In the genomic region with DNA sequence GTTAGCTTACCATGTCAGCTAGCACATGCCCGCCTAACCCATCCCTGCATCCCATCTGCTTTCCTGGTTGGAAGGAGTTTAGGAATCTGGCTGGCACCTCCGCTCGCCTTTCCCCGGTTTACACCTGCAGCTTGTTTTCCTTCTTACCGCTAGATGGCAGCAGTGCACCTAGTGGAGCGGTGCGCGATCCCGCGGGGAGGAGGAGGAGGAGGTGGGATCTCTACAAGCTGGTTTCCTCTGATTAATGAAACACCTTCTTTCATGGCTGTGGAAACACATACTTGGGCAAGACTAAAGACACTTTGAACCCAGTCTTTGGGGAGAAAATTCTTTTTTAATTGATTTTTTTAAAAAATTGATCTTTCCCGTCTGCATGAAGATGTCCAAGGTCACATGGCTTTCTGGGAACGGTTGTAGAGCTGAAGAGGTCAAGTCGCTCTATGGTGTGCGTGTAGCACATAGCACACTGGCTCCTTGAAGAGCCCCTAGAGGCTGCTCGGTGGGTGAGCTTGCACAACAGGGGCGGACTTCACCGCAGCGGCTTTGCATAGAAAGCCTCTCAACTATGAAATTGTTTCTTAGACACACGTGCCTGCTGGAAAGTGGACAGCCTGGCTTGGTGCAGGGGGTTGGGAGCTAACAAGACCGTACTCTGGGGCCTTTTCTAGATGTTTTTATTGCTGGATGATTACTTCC, we compare ENCODE assay signal across 8 mouse cellular contexts. TPM values are rescaled to one million over a fixed set of nuclear protein-coding genes. Genes with fewer than 3 reads are reported as not detected.
DNase-seq lines count a peak whose midpoint lies in the region; ATAC-seq lines count a peak whose summit lies in the region.

No protein-coding gene starts in this region.

- 11% methylated on average over 20 of the region's 20 CpGs for WGBS in intestine, embryonic 14.5 days

- peaks cover 17% of the 10 kb centered on the region; the same call in 1 of the 2 replicates for H3K27me3 ChIP-seq in intestine, embryonic 14.5 days (replicated peaks; ENCODE audit: control insufficient read depth, insufficient read depth, low read length)

- ATAC-seq in intestine, embryonic 14.5 days (replicated peaks; ENCODE audit: low FRiP score, low TSS enrichment, low read depth) = peak; percentile 62
- peak; percentile 90 for ATAC-seq in megakaryocyte-erythroid progenitor cell, adult 5-6 weeks (replicated peaks; ENCODE audit: low FRiP score, low TSS enrichment, poor library complexity, severe bottlenecking)

- no peaks in the 10 kb centered on the region for H3K9me3 ChIP-seq in intestine, embryonic 14.5 days (ENCODE audit: control insufficient read depth, low read length)

- intact Hi-C loops in left cerebral cortex, postnatal 14 days (cut with DNase I) = loop anchor here (2.0 to 10.0 kb wide), 2 partner anchors 34 to 132 kb away; no protein-coding TSS in a partner anchor

- no peak overlapping the region for H3K4me3 ChIP-seq in intestine, embryonic 14.5 days (ENCODE audit: low read depth, low read length)

- no peak overlapping the region for H3K27ac ChIP-seq in intestine, embryonic 14.5 days (ENCODE audit: low read depth)

- H3K9ac ChIP-seq in intestine, embryonic 14.5 days (ENCODE audit: low read length) = no peak overlapping the region

- H3K4me1 ChIP-seq in intestine, embryonic 14.5 days (replicated peaks; ENCODE audit: control insufficient read depth, insufficient read depth, low read length) = no peaks in the 10 kb centered on the region

- peak overlapping the region; percentile 37 for H3K4me2 ChIP-seq in intestine, embryonic 14.5 days (ENCODE audit: low read length)

- peak; percentile 73 to 93 for DNase-seq in adrenal gland, adult (ENCODE audit: inconsistent age in 2 of 2, low spot score in 1 of 2)
- DNase-seq in embryo, embryonic 10 days (ENCODE audit: low spot score) = peak; percentile 91
- DNase-seq in gastrocnemius, postnatal 25 days = peak; percentile 44
- peak; percentile 78 for DNase-seq in intestine, embryonic 14.5 days (ENCODE audit: low spot score)
- DNase-seq in left cerebral cortex, postnatal 14 days (ENCODE audit: low spot score in 2 of 2) = peak; percentile 64 to 74
- DNase-seq in right cerebral cortex, postnatal 14 days = peak; percentile 69
- peak; percentile 67 for DNase-seq in urinary bladder, postnatal 25 days (ENCODE audit: low spot score)

- no peaks in the 10 kb centered on the region for H3K36me3 ChIP-seq in intestine, embryonic 14.5 days (ENCODE audit: control insufficient read depth, insufficient read depth, low read length)

RNA-seq across cellular contexts. Expression of gene Ropn1, which starts 17.5 kb away (rescaled TPM):
- not detected for total RNA-seq in gastrocnemius, postnatal 25 days (2021)
- polyA plus RNA-seq in intestine, embryonic 14.5 days (2014; fragmentation: Nextera tagmentation; extraction: Ambion mirVana) = not detected in 2 replicates
- total RNA-seq in left cerebral cortex, postnatal 14 days (2021) = under 1 TPM in 1 of 2 experiments, not detected in 1; 0.55 TPM
- total RNA-seq in megakaryocyte-erythroid progenitor cell, adult 5-6 weeks (2014; fragmentation: Nextera tagmentation) = not detected in 2 replicates
- not detected in 2 replicates for total RNA-seq in megakaryocyte-erythroid progenitor cell, adult 5-6 weeks (2017)

RNA-seq across cellular contexts. Expression of gene Ccdc14, which starts 23.2 kb away (rescaled TPM):
- total RNA-seq in gastrocnemius, postnatal 25 days (2021) = 1 to 10 TPM; 1.4 to 1.8 TPM
- 8.3 and 9.2 TPM in 2 replicates for polyA plus RNA-seq in intestine, embryonic 14.5 days (2014; fragmentation: Nextera tagmentation; extraction: Ambion mirVana)
- total RNA-seq in left cerebral cortex, postnatal 14 days (2021) = 1 to 10 TPM; 2.0 to 2.6 TPM
- 18.9 and 21.8 TPM in 2 replicates for total RNA-seq in megakaryocyte-erythroid progenitor cell, adult 5-6 weeks (2014; fragmentation: Nextera tagmentation)
- total RNA-seq in megakaryocyte-erythroid progenitor cell, adult 5-6 weeks (2017) = 9.9 and 17.1 TPM in 2 replicates
